Mouse (Mus musculus) MN1 (cell line): ENCODE measurements at regions not wholly inside any gene's neighbourhood (a gene's known extent, or its start where the extent isn't known, plus 50 kb on each side); places are given as distances from the start of the nearest gene placed in this dataset.

ENCODE experiments used
- DNase-seq: peaks from one replicate; pipeline ENCODE4 v3.0.0-alpha.2; 2016; ENCODE audit warnings: low spot score

GRCm38 (mm10) chr5:113408588-113408987, 51.5 kb downstream of the Aym1 start:
- no peak for DNase-seq

- no peak for DNase-seq
Observed at GRCm38 (mm10) chr5:113410963-113411362, 53.9 kb downstream of the Aym1 start.

- DNase-seq = peak; percentile 77
Observed at GRCm38 (mm10) chr5:113414639-113415038, 57.5 kb downstream of the Aym1 start.

GRCm38 (mm10) chr5:113418335-113419013, 61.4 kb downstream of the Aym1 start:
- peak; percentile 72 for DNase-seq

GRCm38 (mm10) chr5:113420619-113421018, 63.5 kb downstream of the Aym1 start:
- no peak for DNase-seq

- DNase-seq = peak; percentile 69
Observed at GRCm38 (mm10) chr5:113421993-113422725, 65.1 kb downstream of the Aym1 start.

GRCm38 (mm10) chr5:113422726-113423110, 65.6 kb downstream of the Aym1 start:
- DNase-seq = no peak

- DNase-seq = no peak
Observed at GRCm38 (mm10) chr5:113427779-113428178, 62.4 kb upstream of the Wscd2 start.

GRCm38 (mm10) chr5:113431334-113431733, 58.8 kb upstream of the Wscd2 start:
- peak; percentile 73 for DNase-seq

- no peak for DNase-seq
Observed at GRCm38 (mm10) chr5:113436987-113437386, 53.1 kb upstream of the Wscd2 start.
